Mouse (Mus musculus): ENCODE measurements around the gene Ppp1r3e.

The Ppp1r3e gene

GRCm38 (mm10) chr14:54883154-54884021 is 6.0 kb upstream of the Ppp1r3e start, which contains the start of the genes Bcl2l2 and Gm20521:
TSS of gene Bcl2l2 (plus strand) at chr14:54883377.
TSS of gene Gm20521 (plus strand) at chr14:54883441.
- DNase-seq (ENCODE audit: low read depth, low spot score): peak; percentile 91

- DNase-seq (ENCODE audit: low read depth, low spot score): peak; percentile 94
Observed at GRCm38 (mm10) chr14:54876539-54877047, 757 bp downstream of the Ppp1r3e start.

DNA sequence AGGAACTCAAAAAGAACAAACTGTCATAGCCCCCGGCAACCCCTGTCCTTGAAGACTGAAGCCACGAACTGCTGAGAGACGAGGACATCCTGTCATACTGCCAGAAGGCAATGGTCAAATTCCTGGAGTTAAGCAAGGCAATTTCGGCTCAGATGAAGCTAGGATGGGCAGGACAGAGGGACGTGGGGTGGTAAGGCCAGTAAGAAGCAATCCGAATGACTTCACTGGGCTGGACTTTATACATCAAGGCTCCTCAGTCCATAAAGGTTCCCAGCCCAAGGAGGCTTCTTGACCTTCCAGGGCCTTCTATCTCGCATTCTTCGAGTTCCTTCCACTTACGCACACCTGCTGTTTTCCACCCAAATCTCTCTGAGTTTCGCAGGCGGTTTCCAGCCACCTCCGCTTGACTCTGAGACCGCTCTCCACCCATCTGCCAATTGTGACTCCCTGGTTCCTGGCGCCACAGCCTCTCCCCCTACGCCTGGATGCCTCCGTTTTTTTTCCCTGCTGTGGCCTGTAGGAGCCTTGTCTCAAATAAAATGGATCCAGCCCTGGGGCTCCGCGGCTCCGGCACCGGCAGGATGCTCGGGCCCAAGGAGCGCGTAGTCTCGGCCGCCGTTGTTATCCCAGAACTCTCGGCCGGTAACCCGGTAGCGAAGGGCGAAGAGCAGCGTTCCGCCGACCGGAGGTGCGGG is 1.4 kb downstream of the Ppp1r3e start:
- DNase-seq (ENCODE audit: low read depth, low spot score): peak; percentile 88

GRCm38 (mm10) chr14:54874165-54874564 is 3.2 kb downstream of the Ppp1r3e start:
- DNase-seq (ENCODE audit: low read depth, low spot score): no peak

- DNase-seq (ENCODE audit: low read depth, low spot score): no peak
Observed at GRCm38 (mm10) chr14:54870861-54871260, 6.5 kb downstream of the Ppp1r3e start, which contains the start of gene Homez. TSS of gene Homez (minus strand) at chr14:54870961.

DNA sequence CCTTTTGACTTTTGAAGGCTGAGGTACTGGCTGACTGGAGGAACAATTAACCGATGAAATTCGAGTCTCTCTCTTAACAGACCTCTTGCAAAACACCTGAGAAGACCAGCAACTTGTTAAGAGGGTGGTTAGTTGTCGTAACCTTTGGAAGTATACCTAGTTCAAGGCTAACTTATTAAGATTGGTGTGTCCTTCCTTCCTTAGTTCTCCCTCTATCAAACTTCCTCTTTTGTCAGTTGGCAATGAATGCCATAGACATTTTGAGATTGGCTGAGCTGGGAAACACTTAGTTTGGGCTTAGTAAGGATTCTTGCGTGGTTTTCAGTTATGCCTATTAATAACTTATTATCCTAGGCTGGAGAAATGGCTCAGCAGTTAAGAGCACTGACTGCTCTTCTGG is 9.3 kb downstream of the Ppp1r3e start:
- DNase-seq (ENCODE audit: low read depth, low spot score): no peak

DNA sequence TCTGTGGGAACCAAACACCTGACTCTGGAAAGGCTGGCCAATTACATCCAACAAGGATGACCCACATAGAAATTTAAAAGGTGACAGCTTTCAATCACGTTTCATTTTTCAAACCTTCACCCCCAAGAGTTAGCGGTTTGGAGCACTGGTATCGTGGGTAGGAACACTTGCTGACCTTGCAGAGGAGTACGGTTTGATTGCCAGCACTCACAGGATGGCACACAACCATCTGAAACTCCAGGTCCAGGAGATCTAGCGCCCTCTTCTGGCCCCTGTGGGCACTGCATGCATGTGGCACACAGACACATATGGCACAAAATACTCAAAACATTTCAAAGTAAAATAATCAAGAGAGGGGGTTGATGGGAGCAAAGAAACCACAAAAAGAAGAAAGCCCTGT is 10.4 kb downstream of the Ppp1r3e start:
- peak; percentile 78 for DNase-seq (ENCODE audit: low read depth, low spot score)

- DNase-seq (ENCODE audit: low read depth, low spot score): no peak
Observed at GRCm38 (mm10) chr14:54866268-54866667, 11.1 kb downstream of the Ppp1r3e start.

DNA sequence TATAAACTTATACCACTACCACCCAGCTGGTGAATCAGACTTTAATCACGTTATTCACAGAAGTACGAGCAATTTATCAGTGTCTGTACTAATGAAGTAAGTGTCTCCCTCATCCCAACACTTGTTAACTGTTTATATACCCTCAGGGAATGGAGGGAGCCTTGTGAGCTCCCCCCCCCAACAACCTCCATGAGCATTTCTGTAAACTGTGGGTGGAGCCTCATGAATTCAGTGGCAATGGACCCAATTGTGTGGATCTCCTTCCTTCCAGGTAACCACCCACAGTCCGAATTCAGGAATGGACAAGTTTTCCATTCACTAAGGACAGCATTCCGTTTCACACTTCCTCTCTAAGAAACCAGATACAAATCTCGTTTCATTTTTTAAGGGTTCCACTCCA is 11.7 kb downstream of the Ppp1r3e start:
- no peak for DNase-seq (ENCODE audit: low read depth, low spot score)

DNA sequence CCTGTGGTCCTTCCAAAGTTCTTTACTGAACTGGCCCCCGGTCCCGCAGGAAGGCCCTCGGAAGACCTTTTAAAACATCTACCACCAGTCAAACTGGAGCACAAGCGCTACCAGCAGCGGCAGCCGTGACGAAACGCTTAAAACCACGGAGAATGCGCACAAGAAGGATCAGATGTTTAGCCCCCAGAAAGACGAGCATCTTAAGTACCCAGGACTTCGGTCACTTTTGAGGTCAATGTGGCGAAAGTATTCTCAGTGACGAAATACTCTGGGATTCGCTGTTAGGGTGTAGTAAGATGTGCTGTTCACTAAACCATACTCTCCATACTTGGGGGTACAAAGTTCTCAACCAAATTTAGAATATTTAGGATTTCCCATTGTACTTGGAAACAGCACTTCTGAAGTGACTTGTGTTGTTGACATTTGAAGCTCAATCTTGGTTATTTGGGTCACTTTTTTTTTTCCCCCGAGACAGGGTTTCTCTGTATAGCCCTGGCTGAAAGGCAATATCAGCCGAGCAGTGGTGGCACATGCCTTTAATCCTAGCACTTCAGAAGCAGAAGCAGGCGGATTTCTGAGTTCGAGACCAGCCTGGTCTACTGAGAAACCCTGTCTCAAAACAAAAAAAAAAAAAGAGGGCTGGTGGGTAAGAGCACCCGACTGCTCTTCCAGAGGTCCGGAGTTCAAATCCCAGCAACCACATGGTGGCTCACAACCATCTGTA is 12.9 kb downstream of the Ppp1r3e start:
- no peak for DNase-seq (ENCODE audit: low read depth, low spot score)

- peak; percentile 88 for DNase-seq (ENCODE audit: low read depth, low spot score)
Observed at GRCm38 (mm10) chr14:54863501-54864312, 13.6 kb downstream of the Ppp1r3e start.

GRCm38 (mm10) chr14:54860511-54860910 is 16.8 kb downstream of the Ppp1r3e start:
- DNase-seq (ENCODE audit: low read depth, low spot score): peak; percentile 51

DNA sequence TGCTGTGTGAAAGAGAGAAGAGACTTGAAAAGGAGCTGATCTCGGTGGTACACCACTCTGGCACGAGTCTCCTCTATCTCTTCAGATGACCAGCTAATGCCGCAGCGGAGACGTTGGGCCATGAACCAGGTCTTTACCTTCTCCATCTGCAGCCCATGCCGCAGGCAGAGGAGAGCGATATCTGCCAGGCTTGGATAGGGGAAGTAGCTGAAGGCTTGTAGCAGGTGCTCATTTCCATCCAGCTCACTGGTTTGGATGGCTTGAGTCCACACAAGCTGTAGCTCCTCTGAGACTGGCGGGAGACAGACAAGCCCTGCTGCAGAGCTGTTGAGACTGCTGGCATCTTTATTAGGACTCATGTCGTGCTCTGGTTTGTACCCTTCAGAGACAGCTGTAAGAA is 19.5 kb downstream of the Ppp1r3e start:
- no peak for DNase-seq (ENCODE audit: low read depth, low spot score)

- DNase-seq (ENCODE audit: low read depth, low spot score): no peak
Observed at GRCm38 (mm10) chr14:54856703-54857102, 20.6 kb downstream of the Ppp1r3e start.

- no peak for DNase-seq (ENCODE audit: low read depth, low spot score)
Observed at GRCm38 (mm10) chr14:54855726-54856125, 21.6 kb downstream of the Ppp1r3e start.

DNA sequence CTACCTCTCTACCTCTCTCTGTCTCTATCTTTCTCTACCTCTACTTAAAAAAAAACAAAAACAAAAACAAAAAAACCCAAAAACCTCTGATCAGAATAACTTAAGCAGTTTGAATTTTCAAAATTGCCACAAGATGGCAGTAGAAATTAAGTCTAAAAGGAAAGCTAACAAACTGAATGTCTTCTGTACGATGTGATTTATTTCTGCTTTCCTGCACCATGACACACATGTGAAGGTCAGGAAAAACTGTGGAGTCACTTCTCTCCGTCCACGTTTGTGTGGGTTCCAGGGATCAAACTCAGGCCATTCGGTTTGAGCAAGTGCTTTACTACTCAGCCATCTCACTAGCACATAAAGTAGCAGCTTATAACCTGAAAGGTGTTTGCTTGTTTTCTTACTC is 33.9 kb downstream of the Ppp1r3e start:
- DNase-seq (ENCODE audit: low read depth, low spot score): peak; percentile 52

DNA sequence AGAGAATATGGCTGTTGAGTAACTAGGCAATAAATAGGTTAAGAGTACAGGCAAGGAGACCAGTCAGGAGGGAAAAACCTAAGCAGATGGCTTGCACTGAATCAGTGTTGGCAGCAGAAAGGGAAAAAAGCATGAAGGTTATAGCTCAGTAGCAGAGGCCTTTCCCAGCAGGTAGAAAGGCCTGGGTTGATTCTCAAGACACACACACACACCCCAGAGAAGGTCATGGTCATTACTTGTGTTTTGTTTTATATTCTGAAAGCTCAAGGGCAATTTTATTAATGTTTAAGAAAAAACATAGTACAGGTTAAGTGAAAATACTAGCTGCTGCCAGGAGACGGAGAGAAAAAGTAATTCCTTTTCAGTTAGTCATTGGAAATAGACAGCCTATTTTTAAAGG is 53.6 kb downstream of the Ppp1r3e start:
- DNase-seq (ENCODE audit: low read depth, low spot score): no peak

All from R1 (cell line).